Comparison of ENCODE assay signal across 14 mouse cellular contexts in the genomic region with DNA sequence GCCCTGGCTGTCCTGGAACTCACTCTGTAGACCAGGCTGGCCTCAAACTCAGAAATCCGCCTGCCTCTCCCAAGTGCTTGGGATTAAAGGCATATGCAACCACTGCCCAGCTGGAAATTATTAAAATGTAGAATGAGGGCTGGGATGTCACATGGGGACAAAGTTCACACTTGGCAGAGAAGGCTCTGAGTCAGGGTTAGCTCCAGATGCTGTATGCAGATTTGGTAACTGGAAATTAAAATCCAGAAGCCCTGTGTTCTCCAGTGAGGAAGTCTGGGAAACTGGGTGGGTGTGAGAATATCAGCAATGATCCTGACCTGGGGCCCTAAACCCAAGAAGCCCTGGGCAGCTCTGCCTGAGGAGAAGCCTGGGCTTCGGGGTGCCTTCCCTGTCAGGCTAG. TPM values are rescaled to one million over a fixed set of nuclear protein-coding genes. Genes with fewer than 3 reads are reported as not detected.
DNase-seq lines count a peak whose midpoint lies in the region; ATAC-seq and TF ChIP-seq lines count a peak whose summit lies in the region.
"Had no signal": no experiment of that assay in that cellular context is flagged by ENCODE, and none has a peak within 500 bp of the region (broad histone marks: within the 10 kb centered on the region; RNA-seq: fewer than 3 reads in every experiment).

No protein-coding gene starts in this region.

- 69% methylated on average over 2 of the region's 2 CpGs for WGBS in hindbrain, embryonic 10.5 days
- 62% methylated on average over 2 of the region's 2 CpGs for WGBS in hindbrain, postnatal 0 days
- WGBS in neural tube, embryonic 12.5 days: 60% methylated on average over 2 of the region's 2 CpGs
- 56% methylated on average over 2 of the region's 2 CpGs for WGBS in intestine, embryonic 16.5 days

- no peak for ATAC-seq in hindbrain, postnatal 0 days
- no peak for ATAC-seq in neural tube, embryonic 12.5 days (ENCODE audit: low FRiP score, low read depth)
- no peak for ATAC-seq in intestine, embryonic 16.5 days

- no peak overlapping the region for H3K9ac ChIP-seq in hindbrain, postnatal 0 days (replicated peaks; ENCODE audit: low read length)
- no peak overlapping the region for H3K9ac ChIP-seq in neural tube, embryonic 12.5 days
- H3K9ac ChIP-seq in intestine, embryonic 16.5 days (ENCODE audit: low read depth, low read length): no peak overlapping the region
- H3K9ac ChIP-seq: hindbrain, embryonic 15.5 days; limb, embryonic 15.5 days; neural tube, embryonic 13.5 days had no signal

- no peaks in the 10 kb centered on the region for H3K9me3 ChIP-seq in hindbrain, embryonic 10.5 days
- H3K9me3 ChIP-seq in hindbrain, postnatal 0 days (ENCODE audit: low read length): no peaks in the 10 kb centered on the region
- H3K9me3 ChIP-seq in neural tube, embryonic 12.5 days: no peaks in the 10 kb centered on the region
- no peaks in the 10 kb centered on the region for H3K9me3 ChIP-seq in intestine, embryonic 16.5 days (ENCODE audit: control insufficient read depth, low read length)
- H3K9me3 ChIP-seq: hindbrain, embryonic 15.5 days; limb, embryonic 15.5 days; neural tube, embryonic 13.5 days had no signal

- H3K27ac ChIP-seq in hindbrain, embryonic 10.5 days: no peak overlapping the region
- H3K27ac ChIP-seq in hindbrain, postnatal 0 days: no peak overlapping the region
- no peak overlapping the region for H3K27ac ChIP-seq in neural tube, embryonic 12.5 days
- no peak overlapping the region for H3K27ac ChIP-seq in intestine, embryonic 16.5 days (ENCODE audit: low read length)
- H3K27ac ChIP-seq: hindbrain, embryonic 15.5 days; limb, embryonic 15.5 days; neural tube, embryonic 13.5 days had no signal

- H3K27me3 ChIP-seq in hindbrain, embryonic 10.5 days (ENCODE audit: insufficient read depth, poor library complexity, severe bottlenecking): peaks cover 76% of the 10 kb centered on the region
- H3K27me3 ChIP-seq in hindbrain, postnatal 0 days (ENCODE audit: insufficient read depth, low read length): peaks cover 27% of the 10 kb centered on the region
- H3K27me3 ChIP-seq in neural tube, embryonic 12.5 days (replicated peaks): peaks cover 51% of the 10 kb centered on the region
- peaks cover 29% of the 10 kb centered on the region for H3K27me3 ChIP-seq in intestine, embryonic 16.5 days (replicated peaks; ENCODE audit: control insufficient read depth, insufficient read depth, low read length)

- no peak for DNase-seq in hindbrain, embryonic 10.5 days (ENCODE audit: low spot score)
- DNase-seq in hindbrain, postnatal 0 days (ENCODE audit: low spot score): no peak
- DNase-seq in neural tube, embryonic 10.5 days (ENCODE audit: extremely low spot score, low spot score): no peak
- no peak for DNase-seq in adrenal gland, adult 18-20 months (ENCODE audit: low spot score in 2 of 2)
- DNase-seq in left cerebral cortex, adult 11 months (ENCODE audit: low spot score): no peak

- H3K4me3 ChIP-seq in hindbrain, embryonic 10.5 days: peak overlapping the region; percentile 24; the same call in 1 of the 2 replicates
- H3K4me3 ChIP-seq in hindbrain, postnatal 0 days (ENCODE audit: low read length): no peak overlapping the region
- H3K4me3 ChIP-seq in neural tube, embryonic 12.5 days: no peak overlapping the region
- peak overlapping the region; percentile 12; the same call in 1 of the 2 replicates for H3K4me3 ChIP-seq in intestine, embryonic 16.5 days (ENCODE audit: low read length)
- H3K4me3 ChIP-seq: hindbrain, embryonic 15.5 days; limb, embryonic 15.5 days; neural tube, embryonic 13.5 days had no signal

- no peak for TF ChIP-seq CTCF in hindbrain, postnatal 0 days (IDR thresholded peaks at IDR 0.05; ENCODE audit: low read depth)

- no peak overlapping the region for H3K4me2 ChIP-seq in hindbrain, postnatal 0 days (ENCODE audit: low read depth, low read length)
- peak overlapping the region; percentile 16; the same call in 1 of the 2 replicates for H3K4me2 ChIP-seq in neural tube, embryonic 12.5 days (replicated peaks)
- H3K4me2 ChIP-seq in intestine, embryonic 16.5 days (ENCODE audit: low read depth, low read length): no peak overlapping the region
- H3K4me2 ChIP-seq: hindbrain, embryonic 15.5 days; midbrain, embryonic 11.5 days had no signal

- no peaks in the 10 kb centered on the region for H3K36me3 ChIP-seq in hindbrain, embryonic 10.5 days
- no peaks in the 10 kb centered on the region for H3K36me3 ChIP-seq in hindbrain, postnatal 0 days (ENCODE audit: insufficient read depth, low read length)
- H3K36me3 ChIP-seq in neural tube, embryonic 12.5 days: no peaks in the 10 kb centered on the region
- H3K36me3 ChIP-seq in intestine, embryonic 16.5 days (ENCODE audit: control insufficient read depth, insufficient read depth, low read length): no peaks in the 10 kb centered on the region
- H3K36me3 ChIP-seq: hindbrain, embryonic 15.5 days; limb, embryonic 15.5 days; neural tube, embryonic 13.5 days had no signal

- H3K4me1 ChIP-seq in hindbrain, embryonic 10.5 days (replicated peaks): peaks cover 37% of the 10 kb centered on the region
- 0 out of 2 replicates have a peak, but pooled peaks cover 5% of the 10 kb centered on the region for H3K4me1 ChIP-seq in hindbrain, postnatal 0 days (ENCODE audit: insufficient read depth, low read length)
- peaks cover 11% of the 10 kb centered on the region; the same call in 1 of the 2 replicates for H3K4me1 ChIP-seq in neural tube, embryonic 12.5 days
- peaks cover 16% of the 10 kb centered on the region; the same call in 1 of the 2 replicates for H3K4me1 ChIP-seq in intestine, embryonic 16.5 days (ENCODE audit: control insufficient read depth, insufficient read depth, low read length)

RNA-seq across cellular contexts. Expression of gene Plvap, which starts 2.2 kb away (rescaled TPM):
- 50.2 and 52.7 TPM in 2 replicates for polyA plus RNA-seq in hindbrain, embryonic 10.5 days (2016; fragmentation: Nextera tagmentation; extraction: Ambion mirVana)
- 8.0 and 8.3 TPM in 2 replicates for total RNA-seq in hindbrain, postnatal 0 days (2014; rRNA removed)
- 10.2 and 15.3 TPM in 2 replicates for polyA plus RNA-seq in hindbrain, postnatal 0 days (2015; fragmentation: Nextera tagmentation; extraction: Ambion mirVana)
- 41.7 and 48.7 TPM in 2 replicates for polyA plus RNA-seq in neural tube, embryonic 12.5 days (2016; fragmentation: Nextera tagmentation; extraction: Ambion mirVana)
- 70.9 and 80.9 TPM in 2 replicates for polyA plus RNA-seq in intestine, embryonic 16.5 days (2015; fragmentation: Nextera tagmentation; extraction: Ambion mirVana)
- 100 to 1,000 TPM; 139 to 206 TPM for total RNA-seq in adrenal gland, adult 18-20 months (2021)

RNA-seq across cellular contexts. Expression of gene Ccdc194, which starts 16.2 kb away (rescaled TPM):
- 0.51 and 0.60 TPM in 2 replicates for polyA plus RNA-seq in hindbrain, embryonic 10.5 days (2016; fragmentation: Nextera tagmentation; extraction: Ambion mirVana)
- 0.58 TPM in 1 of 2 replicates, not detected in the other for total RNA-seq in hindbrain, postnatal 0 days (2014; rRNA removed)
- polyA plus RNA-seq in hindbrain, postnatal 0 days (2015; fragmentation: Nextera tagmentation; extraction: Ambion mirVana): 0.13 and 0.34 TPM in 2 replicates
- 0.10 and 0.24 TPM in 2 replicates for polyA plus RNA-seq in neural tube, embryonic 12.5 days (2016; fragmentation: Nextera tagmentation; extraction: Ambion mirVana)
- polyA plus RNA-seq in intestine, embryonic 16.5 days (2015; fragmentation: Nextera tagmentation; extraction: Ambion mirVana): 0.26 and 0.28 TPM in 2 replicates
- not detected for total RNA-seq in adrenal gland, adult 18-20 months (2021)
- total RNA-seq: common myeloid progenitor, adult 5-6 weeks; gastrocnemius, adult 8-10 months; layer of hippocampus, adult 8-10 months had no signal

RNA-seq across cellular contexts. Expression of gene Gtpbp3, which starts 21.4 kb away (rescaled TPM):
- 18.2 and 22.5 TPM in 2 replicates for polyA plus RNA-seq in hindbrain, embryonic 10.5 days (2016; fragmentation: Nextera tagmentation; extraction: Ambion mirVana)
- 36.1 and 58.5 TPM in 2 replicates for total RNA-seq in hindbrain, postnatal 0 days (2014; rRNA removed)
- polyA plus RNA-seq in hindbrain, postnatal 0 days (2015; fragmentation: Nextera tagmentation; extraction: Ambion mirVana): 12.1 and 15.5 TPM in 2 replicates
- 13.6 and 16.3 TPM in 2 replicates for polyA plus RNA-seq in neural tube, embryonic 12.5 days (2016; fragmentation: Nextera tagmentation; extraction: Ambion mirVana)
- polyA plus RNA-seq in intestine, embryonic 16.5 days (2015; fragmentation: Nextera tagmentation; extraction: Ambion mirVana): 14.0 and 14.9 TPM in 2 replicates
- total RNA-seq in adrenal gland, adult 18-20 months (2021): 10 to 100 TPM; 19.0 to 22.8 TPM

RNA-seq across cellular contexts. Expression of gene Ano8, which starts 23.6 kb away (rescaled TPM):
- 3.3 and 6.8 TPM in 2 replicates for polyA plus RNA-seq in hindbrain, embryonic 10.5 days (2016; fragmentation: Nextera tagmentation; extraction: Ambion mirVana)
- 78.6 and 80.5 TPM in 2 replicates for total RNA-seq in hindbrain, postnatal 0 days (2014; rRNA removed)
- 4.7 and 5.3 TPM in 2 replicates for polyA plus RNA-seq in hindbrain, postnatal 0 days (2015; fragmentation: Nextera tagmentation; extraction: Ambion mirVana)
- polyA plus RNA-seq in neural tube, embryonic 12.5 days (2016; fragmentation: Nextera tagmentation; extraction: Ambion mirVana): 19.7 and 23.7 TPM in 2 replicates
- 0.20 and 0.43 TPM in 2 replicates for polyA plus RNA-seq in intestine, embryonic 16.5 days (2015; fragmentation: Nextera tagmentation; extraction: Ambion mirVana)
- total RNA-seq in adrenal gland, adult 18-20 months (2021): 10 to 100 TPM; 13.6 to 13.9 TPM

RNA-seq across cellular contexts. Expression of gene Bst2, which starts 27.9 kb away (rescaled TPM):
- 8.9 and 9.6 TPM in 2 replicates for polyA plus RNA-seq in hindbrain, embryonic 10.5 days (2016; fragmentation: Nextera tagmentation; extraction: Ambion mirVana)
- total RNA-seq in hindbrain, postnatal 0 days (2014; rRNA removed): 14.4 and 27.5 TPM in 2 replicates
- 21.0 and 22.7 TPM in 2 replicates for polyA plus RNA-seq in hindbrain, postnatal 0 days (2015; fragmentation: Nextera tagmentation; extraction: Ambion mirVana)
- 13.8 and 16.4 TPM in 2 replicates for polyA plus RNA-seq in neural tube, embryonic 12.5 days (2016; fragmentation: Nextera tagmentation; extraction: Ambion mirVana)
- 38.8 and 42.0 TPM in 2 replicates for polyA plus RNA-seq in intestine, embryonic 16.5 days (2015; fragmentation: Nextera tagmentation; extraction: Ambion mirVana)
- 10 to 100 TPM; 64.5 to 77.9 TPM for total RNA-seq in adrenal gland, adult 18-20 months (2021)

Comparison
In these comparisons a context has a peak if more than half of its experiments do, and no peak if none do; other contexts are left out.
1. H3K4me3 ChIP-seq: peak in hindbrain, embryonic 10.5 days (single experiment) and intestine, embryonic 16.5 days (single experiment); none in hindbrain, postnatal 0 days (single experiment) and neural tube, embryonic 12.5 days (single experiment).